Mouse (Mus musculus) liver, adult 2 months (tissue): ENCODE results near the gene Hcn1. TPM values are rescaled to one million over a fixed set of nuclear protein-coding genes. Genes with fewer than 3 reads are reported as not detected.

Experiments
- DNase-seq: peaks from one replicate; pipeline ENCODE4 v3.0.0-alpha.2; 2011; ENCODE audit warnings: low read depth, low spot score; ENCODE audit errors: extremely low read depth
- H3K27ac ChIP-seq: fragments of 200-500 bp; replicated peaks from 2 replicates; pipeline ENCODE4 v1.5.1; 2012; ENCODE audit warnings: low read depth, mild to moderate bottlenecking, control low read depth, inconsistent platforms, low read length; ENCODE audit not compliant: insufficient read depth
- H3K27me3 ChIP-seq: fragments of 200-500 bp; 2 replicates; pipeline ENCODE4 v1.6.1; 2012; ENCODE audit warnings: mild to moderate bottlenecking, moderate library complexity, low read length, inconsistent platforms; ENCODE audit not compliant: control insufficient read depth, insufficient read depth
- H3K36me3 ChIP-seq: fragments of 200-500 bp; 2 replicates; pipeline ENCODE4 v1.6.1; 2012; ENCODE audit warnings: low read length, inconsistent platforms; ENCODE audit not compliant: control insufficient read depth, insufficient read depth
- H3K4me1 ChIP-seq: fragments of 200-500 bp; 2 replicates; pipeline ENCODE4 v1.6.1; 2011; ENCODE audit warnings: low read length; ENCODE audit not compliant: control insufficient read depth, insufficient read depth
- H3K4me3 ChIP-seq: fragments of 200-500 bp; 2 replicates; pipeline ENCODE4 v1.5.1; 2011; ENCODE audit warnings: low read depth, mild to moderate bottlenecking, control low read depth, low read length, moderate library complexity; ENCODE audit not compliant: insufficient read depth
- H3K79me2 ChIP-seq: fragments of 200-500 bp; 2 replicates; pipeline ENCODE4 v1.6.1; 2012; ENCODE audit warnings: inconsistent platforms, mild to moderate bottlenecking, low read length, moderate library complexity; ENCODE audit not compliant: control insufficient read depth, insufficient read depth
- H3K9ac ChIP-seq: fragments of 200-500 bp; 2 replicates; pipeline ENCODE4 v1.6.1; 2012; ENCODE audit warnings: low read depth, mild to moderate bottlenecking, control low read depth, inconsistent platforms, low read length
- CTCF ChIP-seq: fragments of 200-500 bp; IDR thresholded peaks from 2 replicates; pipeline ENCODE4 v1.5.1; 2011; ENCODE audit warnings: low read depth, low read length, control low read depth
- POLR2A ChIP-seq: fragments of 200-500 bp; IDR thresholded peaks from 2 replicates; pipeline ENCODE4 v1.6.1; 2011; ENCODE audit warnings: low read length, control low read depth; ENCODE audit not compliant: insufficient read depth; ENCODE audit errors: extremely low read depth
- WGBS: fragments of 180-500 bp; shearing (Covaris S2); methylation state at CpG from one replicate; pipeline ENCODE4 v1.1.7; 2018; 5-methylcytosine and 5-hydroxymethylcytosine counted together
- polyA plus RNA-seq: library from polyadenylated mRNA; depleted of rRNA; stranded (reverse); fragments of >200 nt; gene quantifications from 2 replicates; pipeline ENCODE4 v1.2.3, GENCODE M21; 2012
- total RNA-seq: library from RNA; depleted of rRNA; stranded (reverse); fragments of >200 nt; gene quantifications from 2 replicates; pipeline ENCODE4 v1.2.3, GENCODE M21; 2014

The Hcn1 gene
- total and polyA plus RNA-seq, 2 experiments = 0.01 TPM; not detected in 1

- TF ChIP-seq CTCF (no peak), POLR2A (no peak)
- Histone ChIP-seq H3K9ac (no peak overlapping the region), H3K79me2 (no peaks in the 10 kb centered on the region), H3K27me3 (no peaks in the 10 kb centered on the region), H3K4me1 (no peaks in the 10 kb centered on the region), H3K4me3 (no peak overlapping the region), H3K36me3 (no peaks in the 10 kb centered on the region), H3K27ac (no peak overlapping the region)
- 74% methylated on average over 6 of the region's 6 CpGs for WGBS
- DNase-seq = no peak
Observed at GRCm38 (mm10) chr13:117851954-117852710, 250.0 kb downstream of the Hcn1 start.

GRCm38 (mm10) chr13:117852711-117853051 lies 250.6 kb downstream of the Hcn1 start:
- no peaks in the 10 kb centered on the region for H3K27me3 ChIP-seq
- no peak for TF ChIP-seq POLR2A
- TF ChIP-seq CTCF = no peak
- H3K36me3 ChIP-seq = no peaks in the 10 kb centered on the region
- no peaks in the 10 kb centered on the region for H3K4me1 ChIP-seq
- H3K9ac ChIP-seq = no peak overlapping the region
- no peak for DNase-seq
- WGBS = 85% methylated on average over 2 of the region's 2 CpGs
- H3K4me3 ChIP-seq = no peak overlapping the region
- no peak overlapping the region for H3K27ac ChIP-seq
- H3K79me2 ChIP-seq = no peaks in the 10 kb centered on the region

- WGBS = 59% methylated on average over 3 of the region's 3 CpGs
- H3K79me2 ChIP-seq = no peaks in the 10 kb centered on the region
- no peak for DNase-seq
Observed at GRCm38 (mm10) chr13:117858416-117858815, 256.3 kb downstream of the Hcn1 start.

GRCm38 (mm10) chr13:117877787-117878186 lies 275.7 kb downstream of the Hcn1 start:
- Histone ChIP-seq H3K9ac (no peak overlapping the region), H3K79me2 (no peaks in the 10 kb centered on the region), H3K36me3 (no peaks in the 10 kb centered on the region), H3K27me3 (no peaks in the 10 kb centered on the region), H3K4me1 (no peaks in the 10 kb centered on the region), H3K27ac (no peak overlapping the region), H3K4me3 (no peak overlapping the region)
- DNase-seq = no peak
- 58% methylated on average over 8 of the region's 8 CpGs for WGBS
- TF ChIP-seq POLR2A = no peak
- TF ChIP-seq CTCF = no peak

More at GRCm38 (mm10) chr13:117858416-117858815, 256.3 kb downstream of the Hcn1 start:
- Histone ChIP-seq H3K27ac (no peak overlapping the region), H3K4me3 (no peak overlapping the region), H3K9ac (no peak overlapping the region), H3K36me3 (no peaks in the 10 kb centered on the region), H3K4me1 (no peaks in the 10 kb centered on the region), H3K27me3 (no peaks in the 10 kb centered on the region)
- no peak for TF ChIP-seq CTCF

GRCm38 (mm10) chr13:117880471-117881225 lies 278.5 kb downstream of the Hcn1 start:
- WGBS = 72% methylated on average over 4 of the region's 4 CpGs
- Histone ChIP-seq H3K4me1 (no peaks in the 10 kb centered on the region), H3K9ac (no peak overlapping the region), H3K4me3 (no peak overlapping the region), H3K79me2 (no peaks in the 10 kb centered on the region), H3K36me3 (no peaks in the 10 kb centered on the region), H3K27ac (no peak overlapping the region), H3K27me3 (no peaks in the 10 kb centered on the region)
- TF ChIP-seq POLR2A = no peak
- TF ChIP-seq CTCF = no peak
- DNase-seq = no peak

GRCm38 (mm10) chr13:117892076-117892475 lies 290.0 kb downstream of the Hcn1 start:
- WGBS = 73% methylated on average over 5 of the region's 5 CpGs
- no peaks in the 10 kb centered on the region for H3K79me2 ChIP-seq
- H3K4me1 ChIP-seq = no peaks in the 10 kb centered on the region
- H3K27ac ChIP-seq = no peak overlapping the region
- no peaks in the 10 kb centered on the region for H3K36me3 ChIP-seq
- H3K4me3 ChIP-seq = no peak overlapping the region
- TF ChIP-seq POLR2A (no peak), CTCF (no peak)
- H3K27me3 ChIP-seq = no peaks in the 10 kb centered on the region; the same call in 1 of the 2 replicates
- H3K9ac ChIP-seq = no peak overlapping the region
- no peak for DNase-seq
